Mouse (Mus musculus) MEL (cell line): ENCODE data around the gene Cdx2.

Experiments
- CHD1 ChIP-seq: IDR thresholded peaks from 2 replicates; pipeline ENCODE4 v1.6.1; 2012; ENCODE audit warnings: low read depth, mild to moderate bottlenecking, inconsistent platforms, low read length, improper control_type of control experiment
- CTCF ChIP-seq, 3 experiments: IDR thresholded peaks in 2 of 3; conservative IDR thresholded peaks in 1 of 3; 2 replicates each; pipeline ENCODE4 v1.5.1; 2011 to 2012; ENCODE audit warnings: low read length in 3 of 3, low read depth in 2 of 3, mild to moderate bottlenecking in 2 of 3, improper control_type of control experiment in 1 of 3, inconsistent platforms in 1 of 3, mixed read lengths in 1 of 3, moderate library complexity in 1 of 3; ENCODE audit not compliant: control insufficient read depth in 1 of 3, insufficient read depth in 1 of 3, poor library complexity in 1 of 3, severe bottlenecking in 1 of 3
- E2F4 ChIP-seq: IDR thresholded peaks from 2 replicates; pipeline ENCODE4 v1.6.1; 2011; ENCODE audit warnings: low read depth, low read length, improper control_type of control experiment, borderline replicate concordance
- ELF1 ChIP-seq: IDR thresholded peaks from 2 replicates; pipeline ENCODE4 v1.6.1; 2014; ENCODE audit warnings: low read depth, mild to moderate bottlenecking, inconsistent platforms, low read length, improper control_type of control experiment, moderate library complexity
- GABPA ChIP-seq: IDR thresholded peaks from 2 replicates; pipeline ENCODE4 v1.6.1; 2012; ENCODE audit warnings: low read depth, mild to moderate bottlenecking, inconsistent platforms, low read length, improper control_type of control experiment, moderate library complexity
- GATA1 ChIP-seq: IDR thresholded peaks from 2 replicates; pipeline ENCODE4 v1.6.1; 2011; ENCODE audit warnings: low read depth, low read length, improper control_type of control experiment
- MAFK ChIP-seq: IDR thresholded peaks from 2 replicates; pipeline ENCODE4 v1.6.1; 2011; ENCODE audit warnings: low read depth, mild to moderate bottlenecking, low read length, improper control_type of control experiment, borderline replicate concordance
- MAX ChIP-seq: IDR thresholded peaks from 2 replicates; pipeline ENCODE4 v1.6.1; 2011; ENCODE audit warnings: low read length, improper control_type of control experiment
- POLR2A ChIP-seq, 2 experiments: IDR thresholded peaks; 2 replicates each; pipeline ENCODE4 v1.6.1; 2011 to 2012; ENCODE audit warnings: low read length in 2 of 2, mild to moderate bottlenecking in 2 of 2, control low read depth in 1 of 2, improper control_type of control experiment in 1 of 2, low read depth in 1 of 2, moderate library complexity in 1 of 2; ENCODE audit not compliant: control insufficient read depth in 1 of 2, insufficient read depth in 1 of 2, poor library complexity in 1 of 2
- RCOR1 ChIP-seq: IDR thresholded peaks from 2 replicates; pipeline ENCODE4 v1.6.1; 2012; ENCODE audit warnings: low read depth, mild to moderate bottlenecking, inconsistent platforms, low read length, improper control_type of control experiment
- SIN3A ChIP-seq: IDR thresholded peaks from 2 replicates; pipeline ENCODE4 v1.6.1; 2012; ENCODE audit warnings: low read length, improper control_type of control experiment, inconsistent platforms
- TBP ChIP-seq: IDR thresholded peaks from 2 replicates; pipeline ENCODE4 v1.8.0; 2011; ENCODE audit warnings: low read depth, low read length, improper control_type of control experiment
- TCF12 ChIP-seq: IDR thresholded peaks from 2 replicates; pipeline ENCODE4 v1.6.1; 2014; ENCODE audit warnings: low read depth, mild to moderate bottlenecking, inconsistent platforms, low read length, improper control_type of control experiment, moderate library complexity
- ZC3H11A ChIP-seq: IDR thresholded peaks from 2 replicates; pipeline ENCODE4 v1.6.1; 2012; ENCODE audit warnings: low read depth, mild to moderate bottlenecking, inconsistent platforms, low read length, improper control_type of control experiment

- peak in 2 of 3 experiments; percentile 54 to 55; a peak in 5 of 6 replicates for TF ChIP-seq CTCF (IDR thresholded peaks at IDR 0.05 in 2 of 3, conservative IDR thresholded peaks at IDR 0.05 in 1 of 3; ENCODE audit: control insufficient read depth in 1 of 3, insufficient read depth in 1 of 3, low read depth in 2 of 3, low read length in 3 of 3, poor library complexity in 1 of 3, severe bottlenecking in 1 of 3)
- TF ChIP-seq MAX: no peak
- TF ChIP-seq MAFK: no peak
- no peak for TF ChIP-seq CHD1
- no peak for TF ChIP-seq GABPA
- TF ChIP-seq RCOR1: no peak
- peak in 1 of 2 experiments; percentile 63; a peak in 2 of 4 replicates for TF ChIP-seq POLR2A (IDR thresholded peaks at IDR 0.05; ENCODE audit: control insufficient read depth in 1 of 2, insufficient read depth in 1 of 2, low read depth in 1 of 2, low read length in 2 of 2, poor library complexity in 1 of 2)
- TF ChIP-seq TCF12: 0 out of 2 replicates have a peak, but pooled peaks have one; percentile 36
- TF ChIP-seq ZC3H11A: no peak
- TF ChIP-seq GATA1: peak; percentile 62
- TF ChIP-seq E2F4: no peak
- TF ChIP-seq ELF1: no peak
- no peak; the same call in 1 of the 2 replicates for TF ChIP-seq TBP
- no peak for TF ChIP-seq SIN3A
Measured at GRCm38 (mm10) chr5:147291764-147292505, 15.1 kb downstream of the Cdx2 start.
